Mouse (Mus musculus) embryonic fibroblast, embryonic 13.5 days (primary cell): ENCODE data around the gene Upk1b. TPM values are rescaled to one million over a fixed set of nuclear protein-coding genes. Genes with fewer than 3 reads are reported as not detected.

Experiments
- H3K27ac ChIP-seq: 2 replicates; pipeline ENCODE4 v1.5.1; 2012; ENCODE audit warnings: low read length, control low read depth, inconsistent platforms; ENCODE audit not compliant: insufficient read depth
- H3K4me1 ChIP-seq: 2 replicates; pipeline ENCODE4 v1.6.1; 2011; ENCODE audit warnings: low read length; ENCODE audit not compliant: control insufficient read depth, insufficient read depth
- H3K4me3 ChIP-seq: 2 replicates; pipeline ENCODE4 v1.5.1; 2011; ENCODE audit warnings: mild to moderate bottlenecking, control low read depth, low read length; ENCODE audit not compliant: insufficient read depth
- CTCF ChIP-seq: IDR thresholded peaks from 2 replicates; pipeline ENCODE4 v1.5.1; 2011; ENCODE audit warnings: mild to moderate bottlenecking, control low read depth, low read length, moderate library complexity, borderline replicate concordance; ENCODE audit not compliant: insufficient read depth
- POLR2A ChIP-seq: IDR thresholded peaks from 2 replicates; pipeline ENCODE4 v1.6.1; 2011; ENCODE audit warnings: low read depth, mild to moderate bottlenecking, control low read depth, low read length, moderate library complexity
- polyA plus RNA-seq: library from polyadenylated mRNA; stranded (reverse); fragments of >200 nt; gene quantifications from 2 replicates; pipeline ENCODE4 v1.2.4, GENCODE M21; 2011; ENCODE audit warnings: low read depth; ENCODE audit not compliant: missing spikeins, insufficient read length

The Upk1b gene
- polyA plus RNA-seq, 1 experiment = 1.5 TPM

DNA sequence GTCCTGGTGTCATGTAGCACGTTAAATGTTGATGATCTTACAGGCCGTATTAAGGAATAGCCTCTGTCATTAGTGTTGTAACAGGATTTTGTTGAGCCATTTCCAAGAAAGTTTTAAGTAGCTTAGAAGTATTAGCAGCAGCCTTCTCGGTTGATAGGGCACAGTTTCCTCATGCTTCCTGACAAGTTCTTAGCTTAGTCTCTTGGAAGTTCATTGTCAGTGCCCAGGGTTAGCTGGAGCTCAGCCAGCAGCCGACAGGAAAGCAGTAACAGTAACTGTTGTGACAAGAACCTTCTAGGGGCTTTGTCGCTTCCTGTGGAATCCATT is 44.0 kb downstream of the Upk1b start:
- no peak for TF ChIP-seq POLR2A
- no peak for TF ChIP-seq CTCF
- H3K4me3 ChIP-seq = no peak overlapping the region
- no peaks in the 10 kb centered on the region; the same call in 1 of the 2 replicates for H3K4me1 ChIP-seq
- H3K27ac ChIP-seq = no peak overlapping the region

DNA sequence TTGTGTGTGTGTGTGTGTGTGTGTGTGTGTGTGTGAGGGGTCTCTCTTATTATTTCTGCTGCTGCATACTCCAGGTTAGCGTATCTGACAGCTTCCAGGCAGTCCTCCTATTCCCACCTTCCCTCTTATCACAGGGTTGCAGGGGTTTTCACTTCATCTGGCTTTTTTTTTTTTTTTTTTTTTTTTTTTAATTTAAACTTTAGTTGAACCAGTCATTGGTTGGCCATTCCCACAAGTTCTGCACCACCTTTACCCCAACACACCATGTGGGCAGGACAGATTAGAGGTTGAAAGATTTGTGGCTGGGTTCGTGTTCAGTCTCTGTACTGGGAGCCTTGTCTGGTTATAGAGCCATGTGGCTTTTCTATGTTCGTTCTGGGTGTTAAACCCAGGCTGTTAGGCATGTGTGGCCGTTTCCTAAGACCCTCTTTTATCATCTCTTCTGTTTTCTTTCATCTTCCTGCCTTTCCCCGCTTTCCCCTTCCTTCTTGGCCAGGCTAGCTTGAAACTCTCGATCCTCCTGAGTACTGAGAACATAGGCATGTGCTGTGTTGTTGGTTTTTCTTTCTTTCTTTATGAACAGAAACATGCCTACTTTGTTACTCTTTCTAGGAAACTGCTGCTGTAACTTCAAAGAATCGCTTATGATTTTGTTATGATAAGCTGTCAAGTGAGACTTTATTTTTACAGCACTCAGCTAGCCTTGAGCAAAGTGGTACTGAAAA is 44.5 kb downstream of the Upk1b start:
- Histone ChIP-seq H3K27ac (no peak overlapping the region), H3K4me3 (no peak overlapping the region), H3K4me1 (no peaks in the 10 kb centered on the region; the same call in 1 of the 2 replicates)
- TF ChIP-seq CTCF (no peak), POLR2A (no peak)

DNA sequence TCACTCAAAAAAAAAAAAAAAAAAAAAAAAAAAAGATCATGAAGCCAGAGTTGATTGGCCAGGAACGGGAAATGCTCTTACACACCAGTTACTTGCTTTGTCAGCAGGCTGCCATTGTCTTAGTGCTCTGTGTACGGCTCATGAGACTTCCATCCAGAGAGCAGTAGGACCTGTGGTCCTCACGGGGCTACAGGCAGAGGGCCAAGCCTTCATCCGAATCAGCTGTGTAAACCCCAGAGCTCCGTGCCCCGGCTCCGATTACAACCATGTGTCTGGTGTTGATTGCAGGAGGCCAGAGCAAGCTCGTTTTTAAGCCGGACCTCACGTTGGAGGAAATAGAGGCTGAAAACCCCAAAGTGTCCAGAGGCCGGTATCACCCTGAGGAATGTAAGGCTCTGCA is 46.5 kb downstream of the Upk1b start:
- Histone ChIP-seq H3K27ac (no peak overlapping the region), H3K4me3 (no peak overlapping the region), H3K4me1 (no peaks in the 10 kb centered on the region; the same call in 1 of the 2 replicates)
- TF ChIP-seq POLR2A = no peak
- TF ChIP-seq CTCF = no peak

DNA sequence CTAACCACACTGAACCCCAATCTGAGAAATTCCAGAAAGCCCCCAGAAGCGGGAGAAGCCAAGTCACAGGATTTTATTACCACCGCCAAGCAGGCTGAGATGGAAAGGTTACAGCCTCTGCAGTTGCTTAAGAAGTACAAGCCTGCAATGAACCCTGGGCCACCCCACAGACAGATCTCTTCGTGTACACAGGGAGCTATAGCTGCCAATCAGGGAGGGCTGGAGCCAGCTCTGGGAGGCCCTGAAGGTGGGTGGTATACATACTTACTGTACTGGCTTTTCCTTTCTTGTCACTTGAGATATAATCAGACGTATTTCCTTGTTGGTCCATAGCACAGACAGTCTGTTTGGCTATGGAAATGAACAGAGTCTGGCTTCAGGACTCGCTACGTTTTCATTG is 49.3 kb downstream of the Upk1b start:
- no peak overlapping the region for H3K4me3 ChIP-seq
- H3K4me1 ChIP-seq = no peaks in the 10 kb centered on the region; the same call in 1 of the 2 replicates
- no peak overlapping the region for H3K27ac ChIP-seq
- TF ChIP-seq POLR2A (no peak), CTCF (no peak)

- TF ChIP-seq POLR2A = no peak
- no peak for TF ChIP-seq CTCF
- no peak overlapping the region for H3K27ac ChIP-seq
- H3K4me3 ChIP-seq = no peak overlapping the region
- no peaks in the 10 kb centered on the region; the same call in 1 of the 2 replicates for H3K4me1 ChIP-seq
These were observed 56.0 kb downstream of the Upk1b start for GRCm38 (mm10) chr16:38743941-38744673.

DNA sequence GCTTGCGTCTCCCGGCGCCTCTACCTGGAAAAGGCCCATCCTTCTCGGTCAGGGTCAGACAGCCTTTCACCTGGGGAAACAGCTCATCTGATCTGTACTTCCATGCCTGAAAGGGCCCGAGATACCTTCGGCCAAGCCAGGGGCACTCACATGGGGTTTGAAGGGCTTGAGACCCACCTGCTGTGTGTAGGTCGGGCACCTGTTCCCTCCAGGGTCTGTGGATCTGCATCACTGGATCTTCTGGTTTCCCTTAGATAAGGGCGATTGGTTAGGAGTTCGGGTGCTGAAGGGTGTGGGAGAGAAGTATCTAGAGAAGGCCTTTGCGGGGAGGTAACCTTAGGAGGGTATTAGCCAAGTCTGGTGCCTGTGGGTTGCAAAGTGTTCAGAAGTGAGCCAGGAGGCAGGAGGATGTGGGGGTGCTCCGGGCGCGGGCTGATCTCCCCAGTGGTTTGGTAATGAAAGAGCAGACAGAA is 57.4 kb downstream of the Upk1b start:
- H3K4me3 ChIP-seq = peak overlapping the region; percentile 66
- H3K4me1 ChIP-seq = no peaks in the 10 kb centered on the region; the same call in 1 of the 2 replicates
- TF ChIP-seq POLR2A (no peak), CTCF (no peak)
- H3K27ac ChIP-seq = no peak overlapping the region

DNA sequence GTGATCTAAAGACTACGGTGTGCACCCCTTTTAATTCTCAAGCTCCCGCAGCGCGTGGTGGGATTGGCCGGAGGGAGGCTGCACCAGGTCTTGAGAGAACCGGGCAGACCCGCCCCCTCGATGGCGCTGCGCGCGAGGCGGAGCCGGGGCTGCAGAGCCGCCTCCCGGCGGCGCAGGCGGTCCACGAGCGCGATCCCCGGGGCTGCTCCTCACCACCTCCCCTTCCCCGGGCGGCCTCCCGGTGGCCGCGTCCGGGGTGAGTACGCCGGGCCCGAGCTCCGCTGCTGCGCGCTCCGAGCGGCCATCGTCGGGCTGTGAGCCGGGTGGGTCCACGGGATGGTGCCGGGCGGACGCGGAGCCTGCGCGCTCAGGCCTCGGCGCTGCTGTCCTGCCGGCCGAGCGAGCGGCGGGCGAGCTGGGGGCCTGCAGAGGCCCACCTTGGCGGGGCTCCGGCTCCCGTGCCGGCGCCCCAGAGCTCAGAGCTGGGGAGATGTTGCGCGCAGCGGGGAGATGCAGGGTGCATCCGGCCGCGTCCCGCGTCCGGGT is 57.9 kb downstream of the Upk1b start, which contains the start of gene B4galt4:
Gene B4galt4 (plus strand): TSS at position 152 of the 546 bp plus-strand sequence.
- H3K4me1 ChIP-seq = no peaks in the 10 kb centered on the region; the same call in 1 of the 2 replicates
- peak within 1 kb of the TSS; percentile 66 for H3K4me3 ChIP-seq
- TF ChIP-seq CTCF (no peak), POLR2A (peak; percentile 69)
- no peak within 1 kb of the TSS for H3K27ac ChIP-seq

GRCm38 (mm10) chr16:38741204-38741903 is 58.8 kb downstream of the Upk1b start:
- Histone ChIP-seq H3K4me1 (no peaks in the 10 kb centered on the region; the same call in 1 of the 2 replicates), H3K27ac (no peak overlapping the region), H3K4me3 (peak overlapping the region; percentile 66; the same call in 1 of the 2 replicates)
- TF ChIP-seq POLR2A (no peak), CTCF (no peak)

- TF ChIP-seq CTCF = no peak
- TF ChIP-seq POLR2A = no peak
- Histone ChIP-seq H3K4me1 (no peaks in the 10 kb centered on the region), H3K4me3 (no peak overlapping the region), H3K27ac (no peak overlapping the region)
These were observed 69.2 kb downstream of the Upk1b start for GRCm38 (mm10) chr16:38730921-38731320.
